Mouse (Mus musculus): ENCODE results near the gene Iqch. TPM values are rescaled to one million over a fixed set of nuclear protein-coding genes. Genes with fewer than 3 reads are reported as not detected.

Iqch gene
- polyA plus RNA-seq, 1 experiment from 2014 or later, result 0.34 TPM

- no peaks in the 10 kb centered on the region for H3K36me3 ChIP-seq
- H3K27me3 ChIP-seq, result no peaks in the 10 kb centered on the region
- 41% methylated on average over 4 of the region's 4 CpGs for WGBS
- H3K9me3 ChIP-seq, result peaks cover 5% of the 10 kb centered on the region; the same call in 1 of the 2 replicates
- no peak for ATAC-seq (ENCODE audit: low FRiP score)
- H3K27ac ChIP-seq, result no peak overlapping the region
- no peak overlapping the region for H3K4me2 ChIP-seq
- no peak overlapping the region for H3K9ac ChIP-seq
- H3K4me1 ChIP-seq (replicated peaks), result peaks cover 12% of the 10 kb centered on the region
- H3K4me3 ChIP-seq, result no peak overlapping the region
These were observed 151.7 kb downstream of the Iqch start for GRCm38 (mm10) chr9:63450531-63451030.

DNA sequence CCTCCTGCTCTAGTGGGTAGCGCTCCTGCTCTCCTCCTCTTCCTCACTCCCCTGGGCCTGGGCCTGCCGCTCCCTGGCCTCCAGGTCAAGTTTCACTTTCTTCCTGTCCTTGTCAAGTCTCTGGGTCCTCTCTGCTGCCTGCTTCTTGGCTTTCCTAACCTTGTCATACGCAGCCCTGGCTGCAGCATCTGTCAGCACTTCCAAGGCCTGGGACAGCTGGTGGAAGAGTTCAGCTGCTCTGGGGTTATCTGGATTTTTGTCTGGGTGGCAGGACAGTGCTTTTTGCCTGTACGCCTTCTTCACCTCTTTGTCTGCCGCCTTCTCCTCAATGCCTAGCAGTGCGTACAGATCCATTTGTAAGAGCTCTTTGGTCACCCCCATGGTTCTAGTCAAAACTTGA is 158.6 kb downstream of the Iqch start:
- Histone ChIP-seq H3K4me3 (no peak overlapping the region), H3K9me3 (no peaks in the 10 kb centered on the region), H3K27ac (no peak overlapping the region), H3K36me3 (no peaks in the 10 kb centered on the region), H3K27me3 (no peaks in the 10 kb centered on the region), H3K4me1 (replicated peaks) (no peaks in the 10 kb centered on the region), H3K9ac (no peak overlapping the region), H3K4me2 (no peak overlapping the region)
- no peak for ATAC-seq (ENCODE audit: low FRiP score)
- WGBS, result 77% methylated on average over 6 of the region's 6 CpGs

- Histone ChIP-seq H3K4me1 (replicated peaks) (no peaks in the 10 kb centered on the region), H3K4me2 (no peak overlapping the region), H3K9me3 (no peaks in the 10 kb centered on the region), H3K36me3 (no peaks in the 10 kb centered on the region), H3K9ac (no peak overlapping the region), H3K27ac (no peak overlapping the region), H3K27me3 (no peaks in the 10 kb centered on the region), H3K4me3 (no peak overlapping the region)
- no peak for ATAC-seq (ENCODE audit: low FRiP score)
- 79% methylated on average over 1 of the region's 1 CpGs for WGBS
These were observed 171.6 kb downstream of the Iqch start for GRCm38 (mm10) chr9:63430652-63431051.

DNA sequence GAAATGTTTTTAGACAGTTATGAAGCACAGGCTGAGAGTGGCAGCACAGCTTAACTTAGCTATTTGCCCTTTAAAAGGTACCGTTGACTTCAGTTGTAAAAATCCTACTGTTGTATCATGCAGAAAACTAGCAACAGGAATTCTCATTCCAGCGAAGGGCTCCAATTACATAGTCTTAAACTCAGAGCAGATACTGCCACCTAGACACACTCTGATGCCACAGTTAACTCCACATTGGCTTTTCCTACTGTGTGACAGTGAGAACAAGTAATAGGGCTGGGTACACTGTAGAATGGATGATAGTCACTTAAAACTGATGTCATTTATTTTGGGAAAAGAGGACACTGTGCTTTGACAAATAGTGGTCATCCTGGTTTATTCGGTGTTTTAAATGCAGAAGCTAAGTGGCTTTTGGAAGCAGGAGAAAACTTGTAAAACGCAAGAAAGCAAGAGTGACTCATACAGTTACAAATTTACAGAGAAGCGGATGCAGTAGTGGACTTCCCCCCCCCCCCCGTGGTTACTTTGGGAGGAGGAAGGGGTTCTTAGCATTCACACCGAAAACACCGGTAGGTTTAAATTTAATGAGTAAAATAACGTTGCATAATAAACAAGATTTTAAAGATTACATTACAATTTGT is 181.1 kb downstream of the Iqch start:
- Histone ChIP-seq H3K4me1 (replicated peaks) (peaks cover 6% of the 10 kb centered on the region; the same call in 1 of the 2 replicates), H3K27ac (no peak overlapping the region), H3K9ac (no peak overlapping the region), H3K9me3 (no peaks in the 10 kb centered on the region), H3K4me3 (no peak overlapping the region), H3K27me3 (no peaks in the 10 kb centered on the region), H3K36me3 (no peaks in the 10 kb centered on the region), H3K4me2 (no peak overlapping the region)
- ATAC-seq (ENCODE audit: low FRiP score), result no peak
- 70% methylated on average over 9 of the region's 9 CpGs for WGBS

GRCm38 (mm10) chr9:63420396-63420795 is 181.9 kb downstream of the Iqch start:
- Histone ChIP-seq H3K9ac (no peak overlapping the region), H3K4me2 (no peak overlapping the region), H3K27me3 (no peaks in the 10 kb centered on the region), H3K27ac (no peak overlapping the region), H3K36me3 (no peaks in the 10 kb centered on the region), H3K9me3 (no peaks in the 10 kb centered on the region), H3K4me3 (no peak overlapping the region), H3K4me1 (replicated peaks) (peaks cover 6% of the 10 kb centered on the region; the same call in 1 of the 2 replicates)
- WGBS, result 18% methylated on average over 6 of the region's 6 CpGs
- ATAC-seq (ENCODE audit: low FRiP score), result no peak

DNA sequence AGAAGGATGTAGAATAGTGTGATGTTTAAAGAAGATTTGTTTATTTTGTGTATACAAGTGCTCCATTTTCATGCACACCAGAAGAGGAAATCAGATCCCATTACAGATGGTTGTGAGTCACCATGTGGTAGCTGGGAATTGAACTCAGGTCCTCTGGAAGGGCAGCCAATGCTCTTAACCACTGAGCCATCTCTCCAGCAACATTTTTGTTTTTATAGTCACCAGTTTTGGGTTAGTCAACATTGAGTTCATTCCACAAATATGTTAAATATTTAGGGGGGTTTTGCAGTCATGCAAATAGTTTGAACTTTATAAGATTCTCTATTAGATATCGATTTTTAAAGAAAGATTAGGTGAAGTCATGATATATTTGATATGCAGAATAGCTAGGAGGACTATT is 202.1 kb downstream of the Iqch start:
- no peaks in the 10 kb centered on the region for H3K9me3 ChIP-seq
- WGBS, result 92% methylated on average over 1 of the region's 1 CpGs

GRCm38 (mm10) chr9:63399463-63399815 is 202.9 kb downstream of the Iqch start:
- peak overlapping the region; percentile 97 for H3K4me3 ChIP-seq
- peak overlapping the region; percentile 89 for H3K27ac ChIP-seq
- H3K4me2 ChIP-seq, result peak overlapping the region; percentile 92
- peak; percentile 76; the same call in 1 of the 2 replicates for ATAC-seq (ENCODE audit: low FRiP score)
- 3% methylated on average over 8 of the region's 8 CpGs for WGBS
- H3K9me3 ChIP-seq, result no peaks in the 10 kb centered on the region
- H3K9ac ChIP-seq, result peak overlapping the region; percentile 96
- H3K36me3 ChIP-seq, result no peaks in the 10 kb centered on the region
- peaks cover 20% of the 10 kb centered on the region for H3K4me1 ChIP-seq (replicated peaks)
- H3K27me3 ChIP-seq, result no peaks in the 10 kb centered on the region

More for the DNA sequence above, 202.1 kb downstream of the Iqch start:
- Histone ChIP-seq H3K4me1 (replicated peaks) (peaks cover 20% of the 10 kb centered on the region), H3K27ac (no peak overlapping the region), H3K9ac (no peak overlapping the region), H3K36me3 (no peaks in the 10 kb centered on the region), H3K4me2 (no peak overlapping the region), H3K27me3 (no peaks in the 10 kb centered on the region), H3K4me3 (no peak overlapping the region)
- no peak for ATAC-seq (ENCODE audit: low FRiP score)

GRCm38 (mm10) chr9:63398611-63399462 is 203.5 kb downstream of the Iqch start, which contains the start of gene 2300009A05Rik:
Gene 2300009A05Rik, minus strand, starts transcription at chr9:63399246.
- H3K27me3 ChIP-seq, result no peaks in the 10 kb centered on the region
- ATAC-seq (ENCODE audit: low FRiP score), result peak; percentile 94
- peak within 1 kb of the TSS; percentile 92 for H3K4me2 ChIP-seq
- no peaks in the 10 kb centered on the region for H3K36me3 ChIP-seq
- peak within 1 kb of the TSS; percentile 97 for H3K4me3 ChIP-seq
- H3K9ac ChIP-seq, result peak within 1 kb of the TSS; percentile 96
- peak within 1 kb of the TSS; percentile 89 for H3K27ac ChIP-seq
- whole genome bisulfite sequencing, result under 1% methylated on average over 71 of the region's 74 CpGs
- H3K4me1 ChIP-seq (replicated peaks), result peaks cover 20% of the 10 kb centered on the region
- no peaks in the 10 kb centered on the region for H3K9me3 ChIP-seq

DNA sequence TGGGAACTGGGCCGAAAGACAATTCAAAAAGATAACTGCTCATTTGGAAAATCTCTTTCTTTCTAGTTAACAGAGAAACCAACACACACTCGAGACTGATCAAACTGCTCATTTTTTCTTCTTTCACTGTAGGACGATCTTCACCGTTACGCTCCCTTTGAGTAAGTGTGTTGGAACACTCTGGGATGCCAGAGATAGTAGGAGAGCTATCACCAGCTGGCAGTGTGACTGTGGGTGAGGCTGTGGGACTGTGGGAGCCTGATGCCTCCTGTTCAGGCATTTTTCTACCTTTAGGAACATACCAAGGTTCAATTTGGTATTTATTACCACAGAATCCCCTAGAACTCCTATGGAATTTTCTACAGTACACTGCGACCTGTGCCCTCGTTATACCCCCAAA is 206.7 kb downstream of the Iqch start:
- peak overlapping the region; percentile 25 for H3K4me2 ChIP-seq
- H3K36me3 ChIP-seq, result no peaks in the 10 kb centered on the region
- H3K9ac ChIP-seq, result no peak overlapping the region
- no peak overlapping the region for H3K4me3 ChIP-seq
- 82% methylated on average over 7 of the region's 7 CpGs for WGBS
- peaks cover 20% of the 10 kb centered on the region for H3K4me1 ChIP-seq (replicated peaks)
- H3K9me3 ChIP-seq, result no peaks in the 10 kb centered on the region
- ATAC-seq (ENCODE audit: low FRiP score), result no peak
- no peaks in the 10 kb centered on the region for H3K27me3 ChIP-seq
- H3K27ac ChIP-seq, result no peak overlapping the region

- Histone ChIP-seq H3K27me3 (no peaks in the 10 kb centered on the region), H3K27ac (no peak overlapping the region), H3K36me3 (no peaks in the 10 kb centered on the region), H3K4me3 (no peak overlapping the region), H3K4me2 (no peak overlapping the region), H3K4me1 (replicated peaks) (peaks cover 6% of the 10 kb centered on the region), H3K9ac (no peak overlapping the region), H3K9me3 (no peaks in the 10 kb centered on the region)
- no peak for ATAC-seq (ENCODE audit: low FRiP score)
- WGBS, result 79% methylated on average over 2 of the region's 2 CpGs
These were observed 211.0 kb downstream of the Iqch start for GRCm38 (mm10) chr9:63391307-63391706.

- Histone ChIP-seq H3K36me3 (no peaks in the 10 kb centered on the region), H3K9ac (no peak overlapping the region), H3K4me1 (replicated peaks) (peaks cover 6% of the 10 kb centered on the region; the same call in 1 of the 2 replicates), H3K27me3 (no peaks in the 10 kb centered on the region), H3K4me3 (no peak overlapping the region), H3K9me3 (no peaks in the 10 kb centered on the region), H3K4me2 (no peak overlapping the region), H3K27ac (no peak overlapping the region)
- ATAC-seq (ENCODE audit: low FRiP score), result no peak
- 95% methylated on average over 4 of the region's 4 CpGs for WGBS
These were observed 219.5 kb downstream of the Iqch start for GRCm38 (mm10) chr9:63382761-63383160.

GRCm38 (mm10) chr9:63380326-63380725 is 222.0 kb downstream of the Iqch start:
- Histone ChIP-seq H3K9me3 (no peaks in the 10 kb centered on the region), H3K4me3 (no peak overlapping the region), H3K27ac (no peak overlapping the region), H3K36me3 (no peaks in the 10 kb centered on the region), H3K4me2 (no peak overlapping the region), H3K27me3 (no peaks in the 10 kb centered on the region), H3K4me1 (replicated peaks) (peaks cover 25% of the 10 kb centered on the region), H3K9ac (no peak overlapping the region)
- 91% methylated on average over 3 of the region's 3 CpGs for WGBS
- ATAC-seq (ENCODE audit: low FRiP score), result no peak
